Mouse (Mus musculus) liver, embryonic 13.5 days (tissue): ENCODE data around the gene Hpca. TPM values are rescaled to one million over a fixed set of nuclear protein-coding genes. Genes with fewer than 3 reads are reported as not detected.
A peak's percentile ranks its signal among the peaks of the same experiment; 100 is the strongest.

Experiments used
- ATAC-seq: fragments of 200-750 bp; cut with Nextera tagmentation; 2 replicates; pipeline ENCODE4 v1.8.0; 2017; ENCODE audit warnings: low read depth, mild to moderate bottlenecking, moderate number of reproducible peaks, moderate library complexity
- DNase-seq: peaks from one replicate; pipeline ENCODE4 v3.0.0; 2022
- H3K27ac ChIP-seq: fragments of 300-500 bp; sonication (generic); 2 replicates; pipeline ENCODE4 v1.5.1; 2015; ENCODE audit warnings: moderate library complexity, mild to moderate bottlenecking, inconsistent platforms
- H3K27me3 ChIP-seq: fragments of 300-500 bp; sonication (generic); 2 replicates; pipeline ENCODE4 v1.6.1; 2015; ENCODE audit warnings: mild to moderate bottlenecking, inconsistent platforms
- H3K36me3 ChIP-seq: fragments of 300-500 bp; sonication (generic); 2 replicates; pipeline ENCODE4 v1.6.1; 2015; ENCODE audit warnings: mild to moderate bottlenecking, inconsistent platforms
- H3K4me1 ChIP-seq: fragments of 300-500 bp; sonication (generic); replicated peaks from 2 replicates; pipeline ENCODE4 v1.6.1; 2015; ENCODE audit warnings: inconsistent platforms
- H3K4me2 ChIP-seq: fragments of 300-500 bp; sonication (generic); 2 replicates; pipeline ENCODE4 v1.6.1; 2015; ENCODE audit warnings: inconsistent platforms, mild to moderate bottlenecking, moderate library complexity
- H3K4me3 ChIP-seq: fragments of 300-500 bp; sonication (generic); replicated peaks from 2 replicates; pipeline ENCODE4 v1.5.1; 2015; ENCODE audit warnings: mild to moderate bottlenecking, inconsistent platforms
- H3K9ac ChIP-seq: fragments of 300-500 bp; sonication (generic); 2 replicates; pipeline ENCODE4 v1.6.1; 2015; ENCODE audit warnings: mild to moderate bottlenecking, inconsistent platforms
- H3K9me3 ChIP-seq: fragments of 300-500 bp; sonication (generic); replicated peaks from 2 replicates; pipeline ENCODE4 v1.6.1; 2016; ENCODE audit warnings: inconsistent platforms
- WGBS: fragments of 180-500 bp; shearing (Covaris S2); methylation state at CpG from one replicate; pipeline ENCODE4 v1.1.7; 2015; ENCODE audit not compliant: insufficient replicate concordance; 5-methylcytosine and 5-hydroxymethylcytosine counted together
- polyA plus RNA-seq: library from polyadenylated mRNA; unstranded; fragments of >200 nt; fragmentation: Nextera tagmentation; extraction: Ambion mirVana; gene quantifications from 2 replicates; pipeline ENCODE4 v1.2.1, GENCODE M21; 2015

Hpca gene
- polyA plus RNA-seq, 1 experiment from 2014 or later, result 0.92 TPM

GRCm38 (mm10) chr4:129120520-129121445 is 1.1 kb downstream of the Hpca start:
- Histone ChIP-seq H3K27me3 (peaks cover 92% of the 10 kb centered on the region), H3K9ac (no peak overlapping the region), H3K9me3 (no peaks in the 10 kb centered on the region), H3K27ac (no peak overlapping the region), H3K36me3 (no peaks in the 10 kb centered on the region), H3K4me2 (peak overlapping the region; percentile 66), H3K4me3 (peak overlapping the region; percentile 47), H3K4me1 (peaks cover 17% of the 10 kb centered on the region)
- DNase-seq, result peak; percentile 45
- 1% methylated on average over 45 of the region's 59 CpGs for WGBS
- ATAC-seq, result no peak

- Histone ChIP-seq H3K27ac (no peak overlapping the region), H3K4me2 (no peak overlapping the region), H3K9ac (no peak overlapping the region), H3K4me1 (peaks cover 7% of the 10 kb centered on the region), H3K4me3 (no peak overlapping the region), H3K9me3 (no peaks in the 10 kb centered on the region), H3K27me3 (peaks cover 91% of the 10 kb centered on the region), H3K36me3 (no peaks in the 10 kb centered on the region)
- 66% methylated on average over 10 of the region's 10 CpGs for WGBS
- ATAC-seq, result no peak
- DNase-seq, result no peak
These were observed 2.1 kb downstream of the Hpca start for GRCm38 (mm10) chr4:129119708-129120107.

GRCm38 (mm10) chr4:129117720-129118510 is 3.9 kb downstream of the Hpca start:
- no peaks in the 10 kb centered on the region for H3K36me3 ChIP-seq
- peaks cover 6% of the 10 kb centered on the region for H3K4me1 ChIP-seq
- no peak for ATAC-seq
- H3K9ac ChIP-seq, result no peak overlapping the region
- WGBS, result 71% methylated on average over 14 of the region's 14 CpGs
- no peaks in the 10 kb centered on the region for H3K9me3 ChIP-seq
- no peak overlapping the region for H3K27ac ChIP-seq
- no peak for DNase-seq
- H3K27me3 ChIP-seq, result peaks cover 85% of the 10 kb centered on the region
- no peak overlapping the region for H3K4me3 ChIP-seq
- H3K4me2 ChIP-seq, result no peak overlapping the region

- H3K36me3 ChIP-seq, result no peaks in the 10 kb centered on the region
- 78% methylated on average over 8 of the region's 8 CpGs for WGBS
- H3K9ac ChIP-seq, result no peak overlapping the region
- H3K9me3 ChIP-seq, result no peaks in the 10 kb centered on the region
- no peak overlapping the region for H3K27ac ChIP-seq
- H3K4me1 ChIP-seq, result peaks cover 6% of the 10 kb centered on the region
- ATAC-seq (no peak), DNase-seq (no peak)
- no peak overlapping the region for H3K4me2 ChIP-seq
- no peak overlapping the region for H3K4me3 ChIP-seq
- H3K27me3 ChIP-seq, result peaks cover 73% of the 10 kb centered on the region
These were observed 5.1 kb downstream of the Hpca start for GRCm38 (mm10) chr4:129116703-129117102.

GRCm38 (mm10) chr4:129113083-129113988 is 8.5 kb downstream of the Hpca start:
- H3K4me2 ChIP-seq, result no peak overlapping the region

GRCm38 (mm10) chr4:129112231-129112630 is 9.6 kb downstream of the Hpca start:
- ATAC-seq, result no peak
- H3K36me3 ChIP-seq, result no peaks in the 10 kb centered on the region
- H3K9ac ChIP-seq, result no peak overlapping the region
- H3K9me3 ChIP-seq, result no peaks in the 10 kb centered on the region
- peaks cover 42% of the 10 kb centered on the region for H3K27me3 ChIP-seq
- no peak overlapping the region for H3K4me2 ChIP-seq
- peaks cover 12% of the 10 kb centered on the region for H3K4me1 ChIP-seq
- H3K4me3 ChIP-seq, result no peak overlapping the region
- DNase-seq, result no peak
- 67% methylated on average over 13 of the region's 13 CpGs for WGBS
- no peak overlapping the region for H3K27ac ChIP-seq

More at GRCm38 (mm10) chr4:129113083-129113988, 8.5 kb downstream of the Hpca start:
- peaks cover 42% of the 10 kb centered on the region for H3K27me3 ChIP-seq
- H3K9ac ChIP-seq, result no peak overlapping the region
- H3K27ac ChIP-seq, result no peak overlapping the region
- H3K36me3 ChIP-seq, result no peaks in the 10 kb centered on the region
- ATAC-seq (peak; percentile 75), DNase-seq (peak; percentile 71)
- no peak overlapping the region for H3K4me3 ChIP-seq
- no peaks in the 10 kb centered on the region for H3K9me3 ChIP-seq
- H3K4me1 ChIP-seq, result peaks cover 8% of the 10 kb centered on the region; the same call in 1 of the 2 replicates
- WGBS, result 28% methylated on average over 28 of the region's 28 CpGs

GRCm38 (mm10) chr4:129111350-129111749 is 10.5 kb downstream of the Hpca start:
- H3K36me3 ChIP-seq, result no peaks in the 10 kb centered on the region
- ATAC-seq, result no peak
- H3K4me1 ChIP-seq, result peaks cover 16% of the 10 kb centered on the region
- H3K4me2 ChIP-seq, result no peak overlapping the region
- no peak overlapping the region for H3K9ac ChIP-seq
- no peak overlapping the region for H3K4me3 ChIP-seq
- WGBS, result 44% methylated on average over 11 of the region's 11 CpGs
- DNase-seq, result no peak
- peaks cover 43% of the 10 kb centered on the region for H3K27me3 ChIP-seq
- H3K9me3 ChIP-seq, result no peaks in the 10 kb centered on the region
- H3K27ac ChIP-seq, result no peak overlapping the region

GRCm38 (mm10) chr4:129110804-129111203 is 11.0 kb downstream of the Hpca start:
- no peak for ATAC-seq
- Histone ChIP-seq H3K4me1 (peaks cover 18% of the 10 kb centered on the region), H3K36me3 (no peaks in the 10 kb centered on the region), H3K4me2 (no peak overlapping the region), H3K9me3 (no peaks in the 10 kb centered on the region), H3K27me3 (peaks cover 48% of the 10 kb centered on the region), H3K4me3 (no peak overlapping the region), H3K9ac (no peak overlapping the region), H3K27ac (no peak overlapping the region)
- 68% methylated on average over 6 of the region's 6 CpGs for WGBS
- no peak for DNase-seq

GRCm38 (mm10) chr4:129108624-129109023 is 13.2 kb downstream of the Hpca start:
- Histone ChIP-seq H3K4me3 (no peak overlapping the region), H3K36me3 (no peaks in the 10 kb centered on the region), H3K4me2 (no peak overlapping the region), H3K9me3 (no peaks in the 10 kb centered on the region), H3K27ac (no peak overlapping the region), H3K27me3 (peaks cover 51% of the 10 kb centered on the region), H3K9ac (no peak overlapping the region), H3K4me1 (peaks cover 26% of the 10 kb centered on the region)
- 75% methylated on average over 7 of the region's 7 CpGs for WGBS
- no peak for ATAC-seq
- no peak for DNase-seq

- no peak overlapping the region for H3K9ac ChIP-seq
- peaks cover 55% of the 10 kb centered on the region for H3K27me3 ChIP-seq
- no peak overlapping the region for H3K4me3 ChIP-seq
- DNase-seq, result no peak
- peaks cover 30% of the 10 kb centered on the region for H3K4me1 ChIP-seq
- 51% methylated on average over 10 of the region's 10 CpGs for WGBS
- H3K27ac ChIP-seq, result no peak overlapping the region
- H3K9me3 ChIP-seq, result no peaks in the 10 kb centered on the region
- ATAC-seq, result no peak
- H3K36me3 ChIP-seq, result no peaks in the 10 kb centered on the region
- no peak overlapping the region for H3K4me2 ChIP-seq
These were observed 14.4 kb downstream of the Hpca start for GRCm38 (mm10) chr4:129107348-129107899.
